Mouse (Mus musculus) hematopoietic stem cell, adult 5-6 weeks (primary cell): Measurements from ENCODE around the gene Rad9b. TPM values are rescaled to one million over a fixed set of nuclear protein-coding genes. Genes with fewer than 3 reads are reported as not detected.

Source experiments
- total RNA-seq: library from RNA; stranded (forward); fragments of 172-1452, 232-1000 nt; gene quantifications from 2 replicates; pipeline ENCODE4 v1.2.3, GENCODE M21; 2017

The Rad9b gene
- total RNA-seq, 1 experiment from 2014 or later: 14.4 TPM

Other genes with a start within 250 kb of the Rad9b start
- 0.20 and 1.0 TPM in 2 replicates for gene Ccdc63, start 213.4 kb downstream of the Rad9b start, total RNA-seq
- gene Ppp1cc, start 196.0 kb downstream of the Rad9b start, total RNA-seq: 202 and 213 TPM in 2 replicates
- 9.6 and 26.1 TPM in 2 replicates for gene Hvcn1, start 147.4 kb downstream of the Rad9b start, total RNA-seq
- 7.1 and 12.2 TPM in 2 replicates for gene Tctn1, start 89.8 kb downstream of the Rad9b start, total RNA-seq
- gene Pptc7, start 69.9 kb downstream of the Rad9b start, total RNA-seq: 18.0 and 20.8 TPM in 2 replicates
- gene Vps29, start 136 bp upstream of the Rad9b start, total RNA-seq: 57.3 and 63.2 TPM in 2 replicates
- 36.6 and 50.0 TPM in 2 replicates for gene Gpn3, start 17.6 kb upstream of the Rad9b start, total RNA-seq
- gene Fam216a, start 18.1 kb upstream of the Rad9b start, total RNA-seq: 45.0 and 52.0 TPM in 2 replicates
- 691 and 855 TPM in 2 replicates for gene Arpc3, start 37.6 kb upstream of the Rad9b start, total RNA-seq
- 38.1 and 50.9 TPM in 2 replicates for gene Anapc7, start 67.5 kb upstream of the Rad9b start, total RNA-seq
- gene Atp2a2, start 148.0 kb upstream of the Rad9b start, total RNA-seq: 84.5 and 95.1 TPM in 2 replicates